Mouse (Mus musculus): ENCODE measurements around the gene Hgd.
"Not testable (repeated sequence)": the region's sequence is repeated elsewhere in the genome, so short reads cannot be mapped to it uniquely, and the experiment has no call there.

Hgd gene

GRCm38 (mm10) chr16:37636107-37636506 is 56.2 kb downstream of the Hgd start:
- no peak for DNase-seq

GRCm38 (mm10) chr16:37637802-37638201 is 57.8 kb downstream of the Hgd start:
- no peak for DNase-seq

GRCm38 (mm10) chr16:37640522-37640921 is 60.6 kb downstream of the Hgd start:
- not testable (repeated sequence) for DNase-seq

GRCm38 (mm10) chr16:37644486-37644885 is 64.5 kb downstream of the Hgd start:
- no peak for DNase-seq

GRCm38 (mm10) chr16:37645211-37645610 is 65.3 kb downstream of the Hgd start:
- DNase-seq: no peak

GRCm38 (mm10) chr16:37645799-37646198 is 65.8 kb downstream of the Hgd start:
- DNase-seq: no peak

GRCm38 (mm10) chr16:37647067-37647466 is 67.1 kb downstream of the Hgd start:
- DNase-seq: no peak

GRCm38 (mm10) chr16:37647936-37648335 is 68.0 kb downstream of the Hgd start:
- DNase-seq: no peak

GRCm38 (mm10) chr16:37649068-37649467 is 69.1 kb downstream of the Hgd start:
- no peak for DNase-seq

- peak in 1 of 2 experiments; percentile 44 for DNase-seq
These were observed 71.5 kb downstream of the Hgd start for GRCm38 (mm10) chr16:37651467-37651866.

- peak in 1 of 2 experiments; percentile 54 for DNase-seq
These were observed 72.7 kb downstream of the Hgd start for GRCm38 (mm10) chr16:37652654-37653053.

- no peak for DNase-seq
These were observed 73.1 kb downstream of the Hgd start for GRCm38 (mm10) chr16:37653058-37653457.

- DNase-seq: peak; percentile 96
These were observed 74.0 kb downstream of the Hgd start, which contains the start of gene Ndufb4 for GRCm38 (mm10) chr16:37653731-37654657. TSS of gene Ndufb4 (minus strand) at chr16:37654453.

- DNase-seq: peak in 1 of 2 experiments; percentile 46
These were observed 75.0 kb downstream of the Hgd start for GRCm38 (mm10) chr16:37654831-37655455.

- no peak for DNase-seq
These were observed 75.9 kb downstream of the Hgd start for GRCm38 (mm10) chr16:37655756-37656347.

GRCm38 (mm10) chr16:37656796-37657195 is 76.8 kb downstream of the Hgd start:
- no peak for DNase-seq

- DNase-seq: no peak
These were observed 83.9 kb downstream of the Hgd start for GRCm38 (mm10) chr16:37663643-37664459.

GRCm38 (mm10) chr16:37665394-37665935 is 85.5 kb downstream of the Hgd start:
- DNase-seq: no peak

- no peak for DNase-seq
These were observed 90.8 kb downstream of the Hgd start for GRCm38 (mm10) chr16:37670666-37671283.

GRCm38 (mm10) chr16:37675326-37675725 is 95.4 kb downstream of the Hgd start:
- DNase-seq: no peak

- DNase-seq: peak; percentile 58 to 72
These were observed 96.2 kb downstream of the Hgd start for GRCm38 (mm10) chr16:37676024-37676676.
